Mouse (Mus musculus): ENCODE results near the gene Igdcc3.
A peak's percentile ranks its signal among the peaks of the same experiment; 100 is the strongest.

Igdcc3 gene

GRCm38 (mm10) chr9:65140491-65140890, 498 bp upstream of the Igdcc3 start:
- no peak for DNase-seq (ENCODE audit: inconsistent ontology term)

GRCm38 (mm10) chr9:65141306-65141975, 452 bp downstream of the Igdcc3 start:
- DNase-seq (ENCODE audit: inconsistent ontology term) = peak; percentile 67

GRCm38 (mm10) chr9:65141976-65142318, 958 bp downstream of the Igdcc3 start:
- no peak for DNase-seq (ENCODE audit: inconsistent ontology term)

GRCm38 (mm10) chr9:65142399-65142798, 1.4 kb downstream of the Igdcc3 start:
- DNase-seq (ENCODE audit: inconsistent ontology term) = no peak

- no peak for DNase-seq (ENCODE audit: inconsistent ontology term)
Observed at GRCm38 (mm10) chr9:65146001-65146400, 5.0 kb downstream of the Igdcc3 start.

GRCm38 (mm10) chr9:65148507-65148906, 7.5 kb downstream of the Igdcc3 start:
- DNase-seq (ENCODE audit: inconsistent ontology term) = no peak

- no peak for DNase-seq (ENCODE audit: inconsistent ontology term)
Observed at GRCm38 (mm10) chr9:65152711-65153330, 11.8 kb downstream of the Igdcc3 start.

GRCm38 (mm10) chr9:65153331-65153711, 12.3 kb downstream of the Igdcc3 start:
- DNase-seq (ENCODE audit: inconsistent ontology term) = no peak

- no peak for DNase-seq (ENCODE audit: inconsistent ontology term)
Observed at GRCm38 (mm10) chr9:65154692-65155455, 13.9 kb downstream of the Igdcc3 start.

- no peak for DNase-seq (ENCODE audit: inconsistent ontology term)
Observed at GRCm38 (mm10) chr9:65156604-65157003, 15.6 kb downstream of the Igdcc3 start.

- DNase-seq (ENCODE audit: inconsistent ontology term) = no peak
Observed at GRCm38 (mm10) chr9:65157631-65158030, 16.6 kb downstream of the Igdcc3 start.

GRCm38 (mm10) chr9:65161188-65161587, 20.2 kb downstream of the Igdcc3 start:
- DNase-seq (ENCODE audit: inconsistent ontology term) = no peak

GRCm38 (mm10) chr9:65161881-65162280, 20.9 kb downstream of the Igdcc3 start:
- DNase-seq (ENCODE audit: inconsistent ontology term) = no peak

- DNase-seq (ENCODE audit: inconsistent ontology term) = peak; percentile 48
Observed at GRCm38 (mm10) chr9:65162711-65163639, 22.0 kb downstream of the Igdcc3 start.

- peak; percentile 41 for DNase-seq (ENCODE audit: inconsistent ontology term)
Observed at GRCm38 (mm10) chr9:65164870-65165269, 23.9 kb downstream of the Igdcc3 start.

- no peak for DNase-seq (ENCODE audit: inconsistent ontology term)
Observed at GRCm38 (mm10) chr9:65166386-65166785, 25.4 kb downstream of the Igdcc3 start.

- DNase-seq (ENCODE audit: inconsistent ontology term) = no peak
Observed at GRCm38 (mm10) chr9:65168534-65168933, 27.5 kb downstream of the Igdcc3 start.

- DNase-seq (ENCODE audit: inconsistent ontology term) = no peak
Observed at GRCm38 (mm10) chr9:65168952-65169351, 28.0 kb downstream of the Igdcc3 start.

GRCm38 (mm10) chr9:65172654-65173053, 31.7 kb downstream of the Igdcc3 start:
- DNase-seq (ENCODE audit: inconsistent ontology term) = no peak

GRCm38 (mm10) chr9:65175234-65175938, 34.4 kb downstream of the Igdcc3 start:
- DNase-seq (ENCODE audit: inconsistent ontology term) = no peak

Data from Muller cell, postnatal 12 days (primary cell).